Mouse (Mus musculus): ENCODE results near the gene Dhx15. TPM values are rescaled to one million over a fixed set of nuclear protein-coding genes. Genes with fewer than 3 reads are reported as not detected.
"Not testable (repeated sequence)": the region's sequence is repeated elsewhere in the genome, so short reads cannot be mapped to it uniquely, and the experiment has no call there.

Gene Dhx15
- 100 to 1,000 TPM; 138 to 151 TPM for total RNA-seq (2021)
- long read RNA-seq, experiment 1, transcript Dhx15-201 (14 exons, 3,010 nt): major isoform, 11 of 17 reads
- long read RNA-seq, experiment 1, partial matches to known transcripts: 3 of 17 reads
- long read RNA-seq, experiment 1, other reads (novel, unspliced or antisense): 3 of 17 reads
- long read RNA-seq, experiment 2, transcript Dhx15-207 (14 exons, 2,375 nt): minor isoform, 5 of 104 reads
- long read RNA-seq, experiment 2, transcript Dhx15-201 (14 exons, 3,010 nt): major isoform, 78 of 104 reads
- long read RNA-seq, experiment 2, partial matches to known transcripts: 10 of 104 reads
- long read RNA-seq, experiment 2, other reads (novel, unspliced or antisense): 11 of 104 reads

- DNase-seq (ENCODE audit: low spot score in 2 of 2): peak; percentile 73 to 75
Measured at GRCm38 (mm10) chr5:52190371-52191179, at the start of gene Dhx15. Dhx15 (minus strand) TSS chr5:52190514.

- DNase-seq (ENCODE audit: low spot score in 2 of 2): no peak
Measured at GRCm38 (mm10) chr5:52238877-52239276, 48.6 kb upstream of the Dhx15 start.

GRCm38 (mm10) chr5:52237956-52238735 is 47.8 kb upstream of the Dhx15 start:
- DNase-seq (ENCODE audit: low spot score in 2 of 2): no peak

GRCm38 (mm10) chr5:52236585-52236984 is 46.3 kb upstream of the Dhx15 start:
- not testable (repeated sequence) for DNase-seq (ENCODE audit: low spot score in 2 of 2)

- DNase-seq (ENCODE audit: low spot score in 2 of 2): no peak
Measured at GRCm38 (mm10) chr5:52234570-52234969, 44.3 kb upstream of the Dhx15 start.

GRCm38 (mm10) chr5:52233891-52234290 is 43.6 kb upstream of the Dhx15 start:
- DNase-seq (ENCODE audit: low spot score in 2 of 2): no peak

- DNase-seq (ENCODE audit: low spot score in 2 of 2): no peak
Measured at GRCm38 (mm10) chr5:52232611-52233010, 42.3 kb upstream of the Dhx15 start.

GRCm38 (mm10) chr5:52232199-52232598 is 41.9 kb upstream of the Dhx15 start:
- no peak for DNase-seq (ENCODE audit: low spot score in 2 of 2)

- no peak for DNase-seq (ENCODE audit: low spot score in 2 of 2)
Measured at GRCm38 (mm10) chr5:52230466-52230865, 40.2 kb upstream of the Dhx15 start.

- no peak for DNase-seq (ENCODE audit: low spot score in 2 of 2)
Measured at GRCm38 (mm10) chr5:52226677-52227076, 36.4 kb upstream of the Dhx15 start.

- DNase-seq (ENCODE audit: low spot score in 2 of 2): no peak
Measured at GRCm38 (mm10) chr5:52221596-52221995, 31.3 kb upstream of the Dhx15 start.

- no peak for DNase-seq (ENCODE audit: low spot score in 2 of 2)
Measured at GRCm38 (mm10) chr5:52220013-52220804, 29.9 kb upstream of the Dhx15 start.

GRCm38 (mm10) chr5:52218238-52218637 is 27.9 kb upstream of the Dhx15 start:
- DNase-seq (ENCODE audit: low spot score in 2 of 2): no peak

GRCm38 (mm10) chr5:52213143-52213900 is 23.0 kb upstream of the Dhx15 start:
- DNase-seq (ENCODE audit: low spot score in 2 of 2): no peak

GRCm38 (mm10) chr5:52191180-52191468 is 810 bp upstream of the Dhx15 start:
- DNase-seq (ENCODE audit: low spot score in 2 of 2): no peak

- peak; percentile 24 to 46 for DNase-seq (ENCODE audit: low spot score in 2 of 2)
Measured at GRCm38 (mm10) chr5:52189664-52190365, 499 bp downstream of the Dhx15 start.

- DNase-seq (ENCODE audit: low spot score in 2 of 2): no peak
Measured at GRCm38 (mm10) chr5:52188206-52188605, 2.1 kb downstream of the Dhx15 start.

- DNase-seq (ENCODE audit: low spot score in 2 of 2): no peak
Measured at GRCm38 (mm10) chr5:52177326-52177725, 13.0 kb downstream of the Dhx15 start.

- no peak for DNase-seq (ENCODE audit: low spot score in 2 of 2)
Measured at GRCm38 (mm10) chr5:52168468-52168867, 21.8 kb downstream of the Dhx15 start.

- no peak for DNase-seq (ENCODE audit: low spot score in 2 of 2)
Measured at GRCm38 (mm10) chr5:52149138-52149537, 41.2 kb downstream of the Dhx15 start.

All from adrenal gland, postnatal 4 days (tissue).